16 mouse cellular contexts compared by ENCODE assay signal in the genomic region with DNA sequence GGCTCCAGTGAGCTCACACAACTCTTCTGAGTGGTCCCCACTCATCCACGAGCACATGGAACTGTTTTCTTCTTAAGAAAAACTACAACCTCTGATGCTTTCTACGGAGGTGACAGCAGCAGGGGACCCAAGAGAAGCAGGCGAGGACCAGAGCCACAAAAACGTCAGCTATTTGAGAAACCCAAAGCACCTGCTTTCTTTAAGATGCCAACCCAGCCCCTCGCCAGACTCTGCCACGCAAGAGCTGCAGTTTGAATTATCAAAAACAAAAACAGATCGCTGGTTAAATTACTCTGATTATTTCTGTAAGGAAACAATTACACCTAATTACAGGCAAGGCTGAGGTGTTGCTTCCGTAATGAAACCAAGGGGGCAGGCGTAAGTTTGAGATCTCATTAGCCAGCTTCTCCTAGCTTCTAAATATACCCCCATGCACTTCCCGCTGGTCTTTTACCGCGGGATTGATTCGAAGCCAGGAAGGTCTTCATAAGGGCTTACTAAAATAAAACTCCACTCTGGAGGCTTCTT.
"Had no signal": no experiment of that assay in that cellular context is flagged by ENCODE, and none has a peak within 500 bp of the region (broad histone marks: within the 10 kb centered on the region; RNA-seq: fewer than 3 reads in every experiment).

No protein-coding gene starts in this region.

- H3K27ac ChIP-seq: layer of hippocampus, adult 2 months; limb, embryonic 10.5 days; liver, embryonic 15.5 days; stomach, embryonic 15.5 days had no signal

- DNase-seq: kidney, postnatal 10 days; kidney, postnatal 4 days; lung, adult 2 months; lung, postnatal 10 days; lung, postnatal 4 days; right cerebral cortex, postnatal 14 days; thymus, adult 2 months; thymus, postnatal 25 days had no signal

- H3K4me1 ChIP-seq: liver, embryonic 15.5 days; megakaryocyte, embryonic 14.5 days; stomach, embryonic 15.5 days had no signal

- H3K4me2 ChIP-seq: liver, embryonic 11.5 days; liver, embryonic 15.5 days; midbrain, embryonic 11.5 days; stomach, embryonic 15.5 days had no signal

- H3K9ac ChIP-seq: liver, embryonic 15.5 days; stomach, embryonic 15.5 days had no signal

- H3K9me3 ChIP-seq: limb, embryonic 10.5 days; liver, embryonic 15.5 days; stomach, embryonic 15.5 days had no signal

- H3K36me3 ChIP-seq: limb, embryonic 10.5 days; liver, embryonic 15.5 days; stomach, embryonic 15.5 days had no signal

- H3K4me3 ChIP-seq: layer of hippocampus, adult 2 months; limb, embryonic 10.5 days; liver, embryonic 15.5 days; megakaryocyte, embryonic 14.5 days; stomach, embryonic 15.5 days had no signal

- H3K27me3 ChIP-seq: liver, embryonic 15.5 days; megakaryocyte, embryonic 14.5 days; stomach, embryonic 15.5 days had no signal

- ATAC-seq: midbrain, embryonic 16.5 days had no signal
